Mouse (Mus musculus) cerebellum, adult 2 months (tissue): ENCODE measurements around the gene Nkx2-3.

Experiments used
- CTCF ChIP-seq: fragments of 200-500 bp; IDR thresholded peaks from 2 replicates; pipeline ENCODE4 v1.5.1; 2011; ENCODE audit warnings: low read depth, mild to moderate bottlenecking, control low read depth, low read length, moderate library complexity, borderline replicate concordance; ENCODE audit not compliant: insufficient read depth
- POLR2A ChIP-seq: fragments of 200-500 bp; IDR thresholded peaks from 2 replicates; pipeline ENCODE4 v1.6.1; 2011; ENCODE audit warnings: low read length, control low read depth, borderline replicate concordance; ENCODE audit not compliant: insufficient read depth

DNA sequence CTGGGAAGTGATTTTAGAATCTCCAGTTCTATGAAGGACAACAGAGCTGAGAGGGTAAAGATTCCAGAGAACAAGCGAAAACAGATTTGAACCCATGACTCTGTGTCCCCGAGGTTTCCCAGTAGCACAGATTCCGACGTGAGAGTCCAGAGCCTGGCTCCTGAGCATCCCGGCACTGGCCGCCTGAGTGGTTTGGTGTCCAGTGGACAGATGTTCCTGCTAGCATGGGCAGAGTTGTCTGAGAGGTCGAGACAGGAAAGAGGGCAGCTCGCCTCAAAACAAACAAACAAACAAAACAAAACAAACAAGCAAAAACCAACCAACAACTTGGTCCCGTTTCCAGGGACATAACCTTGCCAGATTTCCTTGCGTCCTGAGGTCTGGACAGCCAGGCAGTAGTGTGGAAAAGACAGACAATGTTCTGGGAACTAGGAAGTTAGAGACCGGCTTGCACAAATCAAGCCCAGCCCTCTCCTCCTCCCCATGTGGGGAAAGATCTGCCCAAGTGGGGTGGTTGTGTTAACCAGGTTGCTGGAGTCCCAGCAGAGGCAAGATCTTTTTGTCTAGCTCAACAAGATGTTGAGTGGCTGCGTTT lies 10.0 kb upstream of the Nkx2-3 start:
- TF ChIP-seq POLR2A (no peak), CTCF (no peak)
